Mouse (Mus musculus): ENCODE measurements around the gene Gfra4.

DNA sequence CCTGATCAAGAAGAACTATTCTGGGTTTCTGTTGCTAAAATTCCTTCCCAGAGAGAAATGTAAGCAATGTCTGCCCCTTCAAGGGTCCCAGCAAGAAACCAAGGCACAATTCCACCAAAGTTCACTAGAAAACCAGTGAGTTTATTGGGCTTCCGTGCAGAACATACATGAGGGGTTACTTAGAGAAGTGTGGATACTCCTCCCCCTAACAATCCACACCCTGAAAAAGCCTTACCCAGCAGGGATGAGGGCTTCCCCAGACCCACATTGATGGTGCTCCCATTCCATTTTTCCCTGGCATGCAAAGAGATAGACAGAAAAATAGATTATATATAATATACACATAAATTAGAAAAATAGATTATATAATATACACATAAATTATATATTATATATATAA lies 11.9 kb downstream of the Gfra4 start:
- no peak for TF ChIP-seq CTCF (IDR thresholded peaks at IDR 0.05; ENCODE audit: low read depth, low read length)
- no peak for TF ChIP-seq POLR2A (IDR thresholded peaks at IDR 0.05; ENCODE audit: borderline replicate concordance, low read depth, low read length)

Data from bone marrow macrophage, adult 2 months (primary cell).